Mouse (Mus musculus) kidney, embryonic 14.5 days (tissue): Measurements from ENCODE around the gene Runx1. TPM values are rescaled to one million over a fixed set of nuclear protein-coding genes. Genes with fewer than 3 reads are reported as not detected.

Source experiments
- ATAC-seq: fragments of 200-750 bp; cut with Nextera tagmentation; 2 replicates; pipeline ENCODE4 v1.8.0; 2017; ENCODE audit warnings: moderate number of reproducible peaks, mild to moderate bottlenecking, moderate TSS enrichment, moderate library complexity; ENCODE audit not compliant: low FRiP score, low TSS enrichment
- H3K27ac ChIP-seq: fragments of 300-500 bp; sonication (generic); 2 replicates; pipeline ENCODE4 v1.5.1; 2014; ENCODE audit warnings: low read depth, mild to moderate bottlenecking, low read length, moderate library complexity, mixed read lengths
- H3K27me3 ChIP-seq: fragments of 300-500 bp; sonication (generic); 2 replicates; pipeline ENCODE4 v1.6.1; 2014; ENCODE audit warnings: mild to moderate bottlenecking, low read length; ENCODE audit not compliant: control insufficient read depth, insufficient read depth
- H3K36me3 ChIP-seq: fragments of 300-500 bp; sonication (generic); 2 replicates; pipeline ENCODE4 v1.6.1; 2014; ENCODE audit warnings: low read length, mixed read lengths; ENCODE audit not compliant: control insufficient read depth, insufficient read depth
- H3K4me1 ChIP-seq: fragments of 300-500 bp; sonication (generic); 2 replicates; pipeline ENCODE4 v1.6.1; 2014; ENCODE audit warnings: low read length, mixed read lengths; ENCODE audit not compliant: control insufficient read depth, insufficient read depth
- H3K4me2 ChIP-seq: fragments of 300-500 bp; sonication (generic); replicated peaks from 2 replicates; pipeline ENCODE4 v1.6.1; 2014; ENCODE audit warnings: low read depth, mild to moderate bottlenecking, low read length
- H3K4me3 ChIP-seq: fragments of 300-500 bp; sonication (generic); 2 replicates; pipeline ENCODE4 v1.5.1; 2014; ENCODE audit warnings: mild to moderate bottlenecking, low read length
- H3K9ac ChIP-seq: fragments of 300-500 bp; sonication (generic); 2 replicates; pipeline ENCODE4 v1.6.1; 2014; ENCODE audit warnings: low read depth, mild to moderate bottlenecking, low read length, moderate library complexity
- H3K9me3 ChIP-seq: fragments of 300-500 bp; sonication (generic); 2 replicates; pipeline ENCODE4 v1.6.1; 2016; ENCODE audit warnings: low read length; ENCODE audit not compliant: control insufficient read depth
- WGBS: fragments of 180-500 bp; shearing (Covaris S2); extraction: QIAGEN DNeasy Blood & Tissue Kit; methylation state at CpG from one replicate; pipeline ENCODE4 v1.1.7; 2014; 5-methylcytosine and 5-hydroxymethylcytosine counted together
- polyA plus RNA-seq: library from polyadenylated mRNA; unstranded; fragments of >200 nt; fragmentation: Nextera tagmentation; extraction: Ambion mirVana; gene quantifications from 2 replicates; pipeline ENCODE4 v1.2.1, GENCODE M21; 2014

Runx1 gene
- polyA plus RNA-seq, 1 experiment from 2014 or later, result 1.3 TPM

GRCm38 (mm10) chr16:92739997-92740396 is 86.0 kb downstream of the Runx1 start:
- Histone ChIP-seq H3K36me3 (no peaks in the 10 kb centered on the region), H3K27me3 (no peaks in the 10 kb centered on the region), H3K4me3 (no peak overlapping the region), H3K9ac (no peak overlapping the region), H3K9me3 (no peaks in the 10 kb centered on the region), H3K27ac (no peak overlapping the region), H3K4me2 (no peak overlapping the region), H3K4me1 (no peaks in the 10 kb centered on the region)
- ATAC-seq, result no peak
- 72% methylated on average over 12 of the region's 12 CpGs for WGBS

- Histone ChIP-seq H3K27me3 (no peaks in the 10 kb centered on the region), H3K9ac (no peak overlapping the region), H3K9me3 (no peaks in the 10 kb centered on the region), H3K4me2 (no peak overlapping the region), H3K4me1 (no peaks in the 10 kb centered on the region), H3K27ac (no peak overlapping the region), H3K36me3 (no peaks in the 10 kb centered on the region), H3K4me3 (no peak overlapping the region)
- 87% methylated on average over 7 of the region's 7 CpGs for WGBS
- ATAC-seq, result no peak
Observed at GRCm38 (mm10) chr16:92739071-92739793, 86.7 kb downstream of the Runx1 start.

DNA sequence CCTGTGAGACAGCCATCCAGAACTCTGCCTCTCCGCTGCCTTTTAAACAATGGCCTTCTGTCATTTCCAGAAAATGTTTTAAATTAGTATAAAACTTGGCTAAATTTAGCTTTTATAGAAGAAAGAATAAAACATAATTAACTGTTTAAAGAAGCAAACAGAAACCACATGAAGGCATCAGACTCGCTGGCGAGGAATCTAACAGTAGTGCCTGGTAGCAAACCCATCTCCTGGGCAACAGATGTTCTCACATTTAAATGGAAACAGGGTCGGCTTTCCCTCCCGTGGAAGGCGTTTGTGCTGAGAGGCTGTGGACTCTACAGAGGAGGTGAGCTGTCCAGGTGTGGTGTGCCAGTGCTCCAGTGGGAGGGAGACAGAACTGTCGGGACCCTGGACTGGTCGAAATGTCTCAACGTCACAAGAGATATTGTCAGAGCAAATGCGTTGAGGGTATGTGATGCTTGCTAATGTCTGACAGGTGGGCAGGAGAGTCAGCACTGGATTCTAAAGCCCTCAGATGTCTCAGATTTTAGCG is 87.4 kb downstream of the Runx1 start:
- no peaks in the 10 kb centered on the region for H3K9me3 ChIP-seq
- 75% methylated on average over 11 of the region's 11 CpGs for WGBS
- H3K9ac ChIP-seq, result no peak overlapping the region
- no peaks in the 10 kb centered on the region for H3K27me3 ChIP-seq
- no peak for ATAC-seq
- H3K27ac ChIP-seq, result no peak overlapping the region
- H3K4me2 ChIP-seq, result no peak overlapping the region
- no peaks in the 10 kb centered on the region for H3K36me3 ChIP-seq
- no peaks in the 10 kb centered on the region for H3K4me1 ChIP-seq
- H3K4me3 ChIP-seq, result no peak overlapping the region

GRCm38 (mm10) chr16:92726870-92727269 is 99.1 kb downstream of the Runx1 start:
- Histone ChIP-seq H3K9ac (no peak overlapping the region), H3K4me3 (no peak overlapping the region), H3K9me3 (no peaks in the 10 kb centered on the region), H3K4me1 (no peaks in the 10 kb centered on the region), H3K27ac (no peak overlapping the region), H3K27me3 (no peaks in the 10 kb centered on the region), H3K36me3 (no peaks in the 10 kb centered on the region), H3K4me2 (no peak overlapping the region)
- WGBS, result 81% methylated on average over 9 of the region's 9 CpGs
- ATAC-seq, result no peak

DNA sequence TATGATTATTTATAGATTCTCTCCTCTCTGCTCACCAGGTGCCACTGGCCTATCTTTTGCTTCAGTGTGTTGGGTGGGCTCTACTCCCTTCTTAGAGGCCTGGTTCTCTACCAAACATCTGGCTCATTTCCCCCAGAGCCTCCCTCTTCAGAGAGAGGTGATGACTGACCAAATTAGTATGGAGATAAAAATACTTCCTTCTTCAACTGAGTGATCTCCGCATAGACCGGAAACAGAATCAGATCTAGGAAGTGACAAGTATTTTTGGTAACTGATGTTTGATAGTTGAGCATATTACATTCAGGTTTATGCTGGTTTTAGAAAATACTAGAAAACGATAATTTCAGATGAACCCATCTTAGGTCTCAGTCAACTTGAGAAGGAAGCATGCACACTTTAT is 101.4 kb downstream of the Runx1 start:
- H3K4me2 ChIP-seq, result no peak overlapping the region
- H3K4me3 ChIP-seq, result no peak overlapping the region
- no peaks in the 10 kb centered on the region for H3K36me3 ChIP-seq
- H3K9me3 ChIP-seq, result no peaks in the 10 kb centered on the region
- WGBS, result 84% methylated on average over 3 of the region's 3 CpGs
- H3K27ac ChIP-seq, result no peak overlapping the region
- no peaks in the 10 kb centered on the region for H3K27me3 ChIP-seq
- no peak for ATAC-seq
- H3K4me1 ChIP-seq, result no peaks in the 10 kb centered on the region
- no peak overlapping the region for H3K9ac ChIP-seq

DNA sequence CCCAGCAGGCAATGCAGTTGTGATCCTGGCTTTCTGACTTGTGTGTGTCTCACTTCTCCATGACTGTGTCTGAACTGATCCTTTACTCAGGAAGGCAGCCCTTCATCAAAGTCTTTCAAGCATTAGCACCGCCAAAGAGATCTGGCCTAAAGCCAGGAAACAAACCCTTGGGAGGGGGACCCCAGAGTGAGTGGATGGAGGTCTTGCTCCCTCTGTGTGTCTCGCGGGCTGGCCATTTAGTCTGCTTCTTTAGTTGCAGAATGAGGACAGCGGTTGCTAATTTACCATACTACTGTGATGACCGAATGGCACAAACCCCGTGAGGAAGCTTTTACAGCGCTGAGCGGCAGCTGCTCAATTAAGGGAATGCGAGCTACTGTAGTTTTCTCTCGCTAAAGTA is 105.3 kb downstream of the Runx1 start:
- Histone ChIP-seq H3K4me3 (no peak overlapping the region), H3K9ac (no peak overlapping the region), H3K4me2 (no peak overlapping the region), H3K36me3 (no peaks in the 10 kb centered on the region), H3K27me3 (peaks cover 3% of the 10 kb centered on the region; the same call in 1 of the 2 replicates), H3K9me3 (no peaks in the 10 kb centered on the region), H3K4me1 (no peaks in the 10 kb centered on the region), H3K27ac (no peak overlapping the region)
- ATAC-seq, result no peak
- 60% methylated on average over 10 of the region's 10 CpGs for WGBS

GRCm38 (mm10) chr16:92719725-92720124 is 106.2 kb downstream of the Runx1 start:
- Histone ChIP-seq H3K4me1 (no peaks in the 10 kb centered on the region), H3K9me3 (no peaks in the 10 kb centered on the region), H3K36me3 (no peaks in the 10 kb centered on the region), H3K27me3 (peaks cover 6% of the 10 kb centered on the region), H3K4me3 (no peak overlapping the region), H3K4me2 (no peak overlapping the region), H3K27ac (no peak overlapping the region), H3K9ac (no peak overlapping the region)
- ATAC-seq, result no peak
- 92% methylated on average over 6 of the region's 6 CpGs for WGBS

DNA sequence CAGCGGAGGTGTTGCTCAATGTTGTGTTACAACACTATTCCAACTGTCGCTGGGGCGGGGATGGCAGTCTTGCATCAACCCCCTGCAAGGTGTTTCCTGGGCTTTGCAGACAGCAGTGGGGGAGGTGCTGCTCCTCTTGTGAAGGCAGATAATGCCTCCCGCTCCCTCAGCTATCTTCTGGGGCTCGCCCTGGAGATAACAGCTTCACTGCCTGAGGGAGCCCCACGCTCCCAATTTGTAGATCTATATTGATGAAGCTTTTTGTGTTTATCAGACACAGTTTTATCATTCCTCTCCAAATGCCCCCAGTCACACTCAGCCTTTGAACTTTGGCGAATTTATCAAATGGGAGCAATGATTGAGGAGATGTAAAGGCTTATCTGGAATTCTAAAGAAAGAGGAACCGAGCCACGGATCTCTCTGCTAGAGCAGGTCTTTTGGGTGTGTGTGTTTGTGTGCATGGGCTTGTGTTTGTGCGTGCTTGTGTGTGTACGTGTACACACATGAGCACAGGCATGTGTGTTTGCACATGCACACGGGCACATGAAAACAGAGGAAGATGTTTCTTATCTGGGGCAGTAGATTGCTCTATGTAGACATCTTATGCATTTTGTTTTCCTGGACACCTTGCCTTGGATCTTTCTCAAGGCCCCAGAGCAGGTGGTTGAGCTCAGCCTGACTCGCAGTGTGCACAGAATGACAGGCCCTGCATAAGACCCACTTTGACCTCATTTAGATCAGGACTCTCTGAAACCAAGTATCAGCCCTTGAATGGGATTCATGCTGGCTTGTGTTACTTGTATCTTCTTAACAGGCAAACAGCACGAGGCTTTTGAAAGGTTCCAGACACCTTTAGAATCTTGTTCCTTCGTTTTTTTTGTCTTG is 110.1 kb downstream of the Runx1 start:
- Histone ChIP-seq H3K4me3 (no peak overlapping the region), H3K4me1 (no peaks in the 10 kb centered on the region), H3K36me3 (no peaks in the 10 kb centered on the region), H3K9ac (no peak overlapping the region), H3K27me3 (peaks cover 6% of the 10 kb centered on the region), H3K27ac (no peak overlapping the region), H3K4me2 (no peak overlapping the region), H3K9me3 (no peaks in the 10 kb centered on the region)
- no peak for ATAC-seq
- WGBS, result 37% methylated on average over 15 of the region's 15 CpGs

GRCm38 (mm10) chr16:92710161-92710560 is 115.8 kb downstream of the Runx1 start:
- Histone ChIP-seq H3K4me2 (no peak overlapping the region), H3K9ac (no peak overlapping the region), H3K4me3 (no peak overlapping the region), H3K27me3 (no peaks in the 10 kb centered on the region), H3K9me3 (no peaks in the 10 kb centered on the region), H3K36me3 (no peaks in the 10 kb centered on the region), H3K27ac (no peak overlapping the region), H3K4me1 (no peaks in the 10 kb centered on the region; the same call in 1 of the 2 replicates)
- 7% methylated on average over 1 of the region's 1 CpGs for WGBS
- no peak for ATAC-seq
